Mouse (Mus musculus): ENCODE measurements around the gene Gm45785.

- no peak for TF ChIP-seq ZC3H11A (IDR thresholded peaks at IDR 0.05; ENCODE audit: borderline replicate concordance, low read depth, low read length)
- no peak for TF ChIP-seq HCFC1 (IDR thresholded peaks at IDR 0.05; ENCODE audit: borderline replicate concordance, insufficient read depth, low read length)
- TF ChIP-seq MAFK (IDR thresholded peaks at IDR 0.05; ENCODE audit: insufficient read depth, low read depth, low read length) = no peak
- TF ChIP-seq CHD2 (IDR thresholded peaks at IDR 0.05; ENCODE audit: low read depth, low read length) = no peak
- TF ChIP-seq ZNF384 (IDR thresholded peaks at IDR 0.05; ENCODE audit: low read depth, low read length) = no peak
Observed at GRCm38 (mm10) chr7:140835758-140836087, 20.4 kb downstream of the Gm45785 start.

All from ES-E14 (cell line).